In genomic region chr14:52149888-52150287, GRCm38 (mm10) we compare ENCODE assay signal across 24 mouse cellular contexts. TPM values are rescaled to one million over a fixed set of nuclear protein-coding genes. Genes with fewer than 3 reads are reported as not detected.
"Had no signal": no experiment of that assay in that cellular context is flagged by ENCODE, and none has a peak within 500 bp of the region (broad histone marks: within the 10 kb centered on the region; RNA-seq: fewer than 3 reads in every experiment).

No protein-coding gene starts in this region.

- H3K27me3 ChIP-seq: heart, embryonic 12.5 days; hindbrain, embryonic 12.5 days; intestine, embryonic 15.5 days; limb, embryonic 13.5 days; limb, embryonic 15.5 days; liver, embryonic 13.5 days had no signal

- H3K4me2 ChIP-seq: heart, embryonic 12.5 days; hindbrain, embryonic 12.5 days; hindbrain, embryonic 14.5 days; intestine, embryonic 15.5 days; limb, embryonic 13.5 days; limb, embryonic 15.5 days; liver, embryonic 11.5 days; liver, embryonic 13.5 days had no signal

- H3K27ac ChIP-seq: gastrocnemius, adult 2 months; heart, embryonic 10.5 days; hindbrain, embryonic 10.5 days; hindbrain, embryonic 12.5 days; hindbrain, embryonic 14.5 days; intestine, embryonic 15.5 days; kidney, postnatal 0 days; limb, embryonic 13.5 days; limb, embryonic 15.5 days; liver, embryonic 13.5 days had no signal

- H3K9me3 ChIP-seq: heart, embryonic 10.5 days; heart, embryonic 12.5 days; hindbrain, embryonic 10.5 days; hindbrain, embryonic 12.5 days; intestine, embryonic 15.5 days; limb, embryonic 13.5 days; limb, embryonic 15.5 days; liver, embryonic 13.5 days had no signal

- H3K4me1 ChIP-seq: heart, embryonic 10.5 days; heart, embryonic 12.5 days; intestine, embryonic 15.5 days; limb, embryonic 13.5 days; limb, embryonic 15.5 days; liver, embryonic 13.5 days had no signal

- H3K9ac ChIP-seq: heart, embryonic 12.5 days; hindbrain, embryonic 12.5 days; hindbrain, embryonic 14.5 days; intestine, embryonic 15.5 days; limb, embryonic 13.5 days; limb, embryonic 15.5 days; liver, embryonic 13.5 days had no signal

- DNase-seq: gastrocnemius, adult 2 months; gastrocnemius, postnatal 10 days; gastrocnemius, postnatal 25 days; heart, adult 18-20 months; heart, postnatal 10 days; heart, postnatal 4 days; kidney, adult 18-20 months; kidney, adult 8-10 months; kidney, postnatal 14 days; kidney, postnatal 36 days; layer of hippocampus, adult 9-11 months; left cerebral cortex, postnatal 4 days; liver, embryonic 13.5 days had no signal

- H3K36me3 ChIP-seq: heart, embryonic 10.5 days; heart, embryonic 12.5 days; hindbrain, embryonic 10.5 days; hindbrain, embryonic 12.5 days; intestine, embryonic 15.5 days; limb, embryonic 13.5 days; limb, embryonic 15.5 days; liver, embryonic 13.5 days had no signal

- H3K4me3 ChIP-seq: gastrocnemius, adult 2 months; heart, embryonic 10.5 days; heart, embryonic 12.5 days; hindbrain, embryonic 10.5 days; hindbrain, embryonic 12.5 days; intestine, embryonic 15.5 days; limb, embryonic 13.5 days; limb, embryonic 15.5 days; liver, embryonic 13.5 days had no signal

RNA-seq across cellular contexts. Expression of gene Rpgrip1, which starts 39.4 kb away (rescaled TPM):
- total RNA-seq: gastrocnemius, adult 2 months; gastrocnemius, postnatal 25 days; heart, postnatal 25 days had no signal
